Mouse (Mus musculus): ENCODE data around the gene Eif3i. TPM values are rescaled to one million over a fixed set of nuclear protein-coding genes. Genes with fewer than 3 reads are reported as not detected.

The Eif3i gene
- total and polyA plus RNA-seq, 3 experiments, result 396 to 766 (median 730) TPM

DNA sequence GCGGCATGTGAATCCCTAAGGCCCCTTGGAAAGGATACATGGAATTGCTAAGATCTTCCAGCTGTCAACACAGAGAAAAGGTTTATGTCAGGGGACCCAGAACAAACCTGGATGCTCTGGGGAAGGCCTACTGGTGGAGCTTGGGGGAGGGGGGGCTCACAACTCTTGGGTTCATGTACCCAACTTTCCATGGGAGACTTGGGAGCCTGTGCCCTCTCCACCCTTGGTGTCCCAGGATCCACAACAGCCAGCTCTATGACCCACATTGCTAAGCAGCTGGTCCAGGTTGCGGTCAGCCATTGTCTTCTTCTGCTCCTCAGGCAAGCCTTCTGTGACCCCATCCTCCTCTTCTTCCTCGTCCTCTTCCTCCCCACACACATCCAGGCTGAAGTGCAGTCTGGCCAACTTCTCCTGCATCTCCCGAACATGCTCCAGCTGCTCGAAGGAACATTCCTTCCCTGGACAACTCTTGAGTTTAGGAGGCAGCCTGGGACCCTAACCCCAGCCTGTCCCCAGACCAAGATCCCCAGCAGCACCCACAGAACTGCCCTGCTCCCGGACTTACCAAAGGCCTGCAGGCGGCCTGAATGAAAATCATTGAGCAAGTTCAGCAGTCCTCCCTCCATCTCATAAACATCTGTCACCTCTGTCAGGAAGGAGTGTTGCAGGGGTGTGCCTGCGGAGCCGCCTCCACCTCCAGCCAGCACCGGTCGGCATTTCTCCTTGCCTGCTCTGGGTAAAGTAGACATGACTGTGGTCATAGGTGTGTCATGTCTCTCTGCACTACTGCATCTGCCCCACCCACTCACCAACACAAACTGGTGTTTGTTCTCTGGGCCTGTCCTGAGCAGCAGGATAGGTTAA, 20.2 kb upstream of the Eif3i start:
- H3K27ac ChIP-seq (ENCODE audit: control insufficient read depth, low read depth, low read length), result no peak overlapping the region

DNA sequence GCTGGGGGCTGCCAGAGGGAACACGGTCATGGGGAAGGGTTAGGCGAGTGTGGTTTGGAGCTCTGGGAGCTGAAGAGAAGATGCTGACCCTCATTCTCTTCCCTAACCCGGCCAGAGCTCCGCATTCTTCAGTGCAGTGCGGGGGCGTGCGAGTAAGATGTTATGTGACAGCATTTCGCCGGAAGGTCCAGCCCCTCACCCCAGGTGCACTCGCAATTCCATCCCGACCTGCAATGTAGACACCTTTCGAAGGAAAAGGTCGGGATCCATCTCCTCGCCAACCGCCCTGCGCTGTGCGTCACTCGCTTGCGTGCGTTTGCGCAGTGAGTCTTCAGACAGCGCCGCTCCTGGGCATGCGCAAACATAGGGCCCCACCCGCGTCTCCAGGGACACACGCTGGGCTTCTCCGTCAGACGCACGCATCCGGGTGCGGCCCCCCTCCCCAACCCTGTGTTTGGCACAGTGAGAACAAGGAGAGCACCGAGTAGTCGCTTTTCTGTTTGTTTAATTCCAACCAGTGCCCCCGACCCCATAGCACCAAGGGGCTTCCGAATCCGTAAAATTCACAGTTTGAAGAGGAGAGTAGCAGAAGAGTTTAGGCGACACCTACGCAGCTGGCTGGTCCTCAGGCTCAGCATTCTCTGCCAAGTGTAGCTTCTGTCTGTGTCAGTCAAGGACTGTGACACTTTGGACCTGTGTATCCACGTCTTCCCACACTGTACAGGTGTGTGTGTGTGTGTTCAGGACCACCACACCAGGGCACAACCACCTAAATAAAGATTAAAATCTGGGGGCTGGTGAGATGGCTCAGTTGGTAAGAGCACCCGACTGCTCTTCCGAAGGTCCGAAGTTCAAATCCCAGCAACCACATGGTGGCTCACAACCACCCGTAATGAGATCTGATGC, 18.6 kb upstream of the Eif3i start, which contains the start of gene Iqcc:
Gene Iqcc, minus strand, starts transcription at position 314 of the 906 bp plus-strand sequence.
- Histone ChIP-seq H3K4me1 (ENCODE audit: control insufficient read depth in 1 of 2, insufficient read depth in 2 of 2, low read length in 2 of 2) (peaks cover 0 to 7% of the 10 kb centered on the region in 2 experiments; a peak in 1 of 4 replicates), H3K36me3 (ENCODE audit: control insufficient read depth in 1 of 2, insufficient read depth in 2 of 2, low read length in 2 of 2) (no peaks in the 10 kb centered on the region; a peak in 2 of 4 replicates)
- peak; percentile 97 for DNase-seq (ENCODE audit: low read depth, low spot score)
- TF ChIP-seq ZKSCAN1 (IDR thresholded peaks at IDR 0.05; ENCODE audit: low read depth, low read length), result peak; percentile 96
- TF ChIP-seq TCF12 (IDR thresholded peaks at IDR 0.05; ENCODE audit: low read depth, low read length), result no peak
- peak; percentile 83 for TF ChIP-seq MXI1 (IDR thresholded peaks at IDR 0.05; ENCODE audit: low read depth, low read length)
- TF ChIP-seq USF2 (IDR thresholded peaks at IDR 0.05; ENCODE audit: borderline replicate concordance in 1 of 2, insufficient read depth in 1 of 2, low read depth in 1 of 2, low read length in 2 of 2), result no peak
- TF ChIP-seq ELF1 (IDR thresholded peaks at IDR 0.05; ENCODE audit: low read depth, low read length), result peak; percentile 72
- 0 out of 2 replicates have a peak, but pooled peaks have one; percentile 26 for TF ChIP-seq MYB (IDR thresholded peaks at IDR 0.05; ENCODE audit: low read depth, low read length)
- TF ChIP-seq NELFE (IDR thresholded peaks at IDR 0.05; ENCODE audit: low read depth, low read length), result peak; percentile 95
- TF ChIP-seq TAL1 (IDR thresholded peaks at IDR 0.05; ENCODE audit: low read length), result no peak
- no peak for TF ChIP-seq ZC3H11A (IDR thresholded peaks at IDR 0.05; ENCODE audit: low read depth, low read length)
- peak; percentile 99 for TF ChIP-seq POLR2AphosphoS2 (IDR thresholded peaks at IDR 0.05; ENCODE audit: low read length)
- TF ChIP-seq RAD21 (IDR thresholded peaks at IDR 0.05; ENCODE audit: low read depth, low read length), result no peak
- TF ChIP-seq NRF1 (IDR thresholded peaks at IDR 0.05; ENCODE audit: insufficient read depth, low read depth, low read length, poor library complexity, severe bottlenecking), result peak; percentile 95
- TF ChIP-seq E2F4 (IDR thresholded peaks at IDR 0.05; ENCODE audit: borderline replicate concordance, low read depth, low read length), result no peak
- TF ChIP-seq TBP (IDR thresholded peaks at IDR 0.05; ENCODE audit: low read depth, low read length), result 0 out of 2 replicates have a peak, but pooled peaks have one; percentile 20
- peak; percentile 49; the same call in 1 of the 2 replicates for TF ChIP-seq ETS1 (IDR thresholded peaks at IDR 0.05; ENCODE audit: low read depth, low read length)
- peak; percentile 82 to 97 for TF ChIP-seq POLR2A (IDR thresholded peaks at IDR 0.05; ENCODE audit: control insufficient read depth in 1 of 2, insufficient read depth in 1 of 2, low read depth in 1 of 2, low read length in 2 of 2, poor library complexity in 1 of 2)
- no peak for TF ChIP-seq CHD2 (IDR thresholded peaks at IDR 0.05; ENCODE audit: low read length)
- TF ChIP-seq CTCF (IDR thresholded peaks at IDR 0.05 in 2 of 3, conservative IDR thresholded peaks at IDR 0.05 in 1 of 3; ENCODE audit: control insufficient read depth in 1 of 3, insufficient read depth in 1 of 3, low read depth in 2 of 3, low read length in 3 of 3, poor library complexity in 1 of 3, severe bottlenecking in 1 of 3), result 0 out of 6 replicates have a peak, but pooled peaks of 1 of the 3 experiments have one; percentile 0
- TF ChIP-seq POLR2AphosphoS5 (IDR thresholded peaks at IDR 0.05; ENCODE audit: borderline replicate concordance, low read depth, low read length), result peak; percentile 28; the same call in 1 of the 2 replicates
- TF ChIP-seq HCFC1 (IDR thresholded peaks at IDR 0.05; ENCODE audit: low read depth, low read length), result peak; percentile 84
- TF ChIP-seq MAX (IDR thresholded peaks at IDR 0.05; ENCODE audit: low read length), result no peak; the same call in 1 of the 2 replicates
- no peak for TF ChIP-seq GABPA (IDR thresholded peaks at IDR 0.05; ENCODE audit: low read depth, low read length)
- TF ChIP-seq MAZ (IDR thresholded peaks at IDR 0.05; ENCODE audit: low read depth, low read length), result peak; percentile 83; the same call in 1 of the 2 replicates
- TF ChIP-seq ZMIZ1 (IDR thresholded peaks at IDR 0.05; ENCODE audit: low read depth, low read length), result peak; percentile 90
- no peak for TF ChIP-seq MAFK (IDR thresholded peaks at IDR 0.05; ENCODE audit: borderline replicate concordance, low read depth, low read length)

More for the DNA sequence above, 20.2 kb upstream of the Eif3i start:
- H3K36me3 ChIP-seq (ENCODE audit: control insufficient read depth in 1 of 2, insufficient read depth in 2 of 2, low read length in 2 of 2), result peaks cover 0 to 2% of the 10 kb centered on the region in 2 experiments; a peak in 3 of 4 replicates
- DNase-seq (ENCODE audit: low read depth, low spot score), result no peak
- H3K27me3 ChIP-seq (ENCODE audit: control insufficient read depth in 1 of 2, insufficient read depth in 2 of 2, low read length in 2 of 2), result no peaks in the 10 kb centered on the region
- no peak overlapping the region for H3K4me3 ChIP-seq (ENCODE audit: control insufficient read depth in 1 of 2, insufficient read depth in 1 of 2, low read depth in 2 of 2, low read length in 2 of 2)
- H3K79me2 ChIP-seq (ENCODE audit: control insufficient read depth, insufficient read depth, low read length, poor library complexity), result peaks cover 4% of the 10 kb centered on the region; the same call in 1 of the 2 replicates
- H3K9me3 ChIP-seq (replicated peaks; ENCODE audit: insufficient read depth, low read length), result no peaks in the 10 kb centered on the region
- peaks cover 0 to 11% of the 10 kb centered on the region in 2 experiments; a peak in 3 of 4 replicates for H3K4me1 ChIP-seq (ENCODE audit: control insufficient read depth in 1 of 2, insufficient read depth in 2 of 2, low read length in 2 of 2)
- H3K9ac ChIP-seq (ENCODE audit: control insufficient read depth, low read depth, low read length, poor library complexity, severe bottlenecking), result no peak overlapping the region
- TF ChIP-seq SMC3 (IDR thresholded peaks at IDR 0.05; ENCODE audit: low read depth, low read length) (no peak), UBTF (IDR thresholded peaks at IDR 0.05; ENCODE audit: borderline replicate concordance, insufficient read depth, low read depth, low read length) (no peak), MXI1 (IDR thresholded peaks at IDR 0.05; ENCODE audit: low read depth, low read length) (no peak), MYC (IDR thresholded peaks at IDR 0.05; ENCODE audit: low read depth, low read length) (no peak), MAX (IDR thresholded peaks at IDR 0.05; ENCODE audit: low read length) (no peak)

More for the DNA sequence above, 18.6 kb upstream of the Eif3i start, which contains the start of gene Iqcc:
- Histone ChIP-seq H3K9ac (ENCODE audit: control insufficient read depth, low read depth, low read length, poor library complexity, severe bottlenecking) (peak within 1 kb of the TSS; percentile 87), H3K79me2 (ENCODE audit: control insufficient read depth, insufficient read depth, low read length, poor library complexity) (peaks cover 4% of the 10 kb centered on the region; the same call in 1 of the 2 replicates), H3K27me3 (ENCODE audit: control insufficient read depth in 1 of 2, insufficient read depth in 2 of 2, low read length in 2 of 2) (no peaks in the 10 kb centered on the region), H3K27ac (ENCODE audit: control insufficient read depth, low read depth, low read length) (peak within 1 kb of the TSS; percentile 53), H3K9me3 (replicated peaks; ENCODE audit: insufficient read depth, low read length) (no peaks in the 10 kb centered on the region), H3K4me3 (ENCODE audit: control insufficient read depth in 1 of 2, insufficient read depth in 1 of 2, low read depth in 2 of 2, low read length in 2 of 2) (peak within 1 kb of the TSS; percentile 76 to 84)
